In genomic region chrX:103622260-103622934, GRCm38 (mm10) we compare ENCODE assay signal across 7 mouse cellular contexts. TPM values are rescaled to one million over a fixed set of nuclear protein-coding genes. Genes with fewer than 3 reads are reported as not detected.
DNase-seq lines count a peak whose midpoint lies in the region; ATAC-seq lines count a peak whose summit lies in the region.

No protein-coding gene starts in this region.

- DNase-seq in adrenal gland, postnatal 14 days, result peak; percentile 98
- peak; percentile 98 for DNase-seq in embryonic facial prominence, embryonic 11.5 days (ENCODE audit: low spot score)
- peak; percentile 99 for DNase-seq in kidney, adult 11 months
- peak; percentile 93 for DNase-seq in limb, embryonic 10.5 days (ENCODE audit: low spot score)
- peak; percentile 87 for DNase-seq in spleen, adult 12 weeks (ENCODE audit: low spot score)

- H3K4me1 ChIP-seq in embryonic facial prominence, embryonic 11.5 days (ENCODE audit: control insufficient read depth, insufficient read depth, low read length), result no peaks in the 10 kb centered on the region
- peaks cover 8% of the 10 kb centered on the region; the same call in 1 of the 2 replicates for H3K4me1 ChIP-seq in limb, embryonic 10.5 days
- peaks cover 11% of the 10 kb centered on the region for H3K4me1 ChIP-seq in midbrain, embryonic 13.5 days (replicated peaks)

- no peaks in the 10 kb centered on the region; the same call in 1 of the 2 replicates for H3K27me3 ChIP-seq in embryonic facial prominence, embryonic 11.5 days (ENCODE audit: control insufficient read depth, insufficient read depth, low read length)
- peaks cover 17% of the 10 kb centered on the region for H3K27me3 ChIP-seq in limb, embryonic 10.5 days (ENCODE audit: low read depth, poor library complexity, severe bottlenecking)
- peaks cover 9% of the 10 kb centered on the region; the same call in 1 of the 2 replicates for H3K27me3 ChIP-seq in midbrain, embryonic 13.5 days

- under 1% methylated on average over 33 of the region's 33 CpGs for WGBS in embryonic facial prominence, embryonic 11.5 days
- WGBS in limb, embryonic 10.5 days, result under 1% methylated on average over 33 of the region's 33 CpGs
- 1% methylated on average over 33 of the region's 33 CpGs for WGBS in midbrain, embryonic 13.5 days

- peak overlapping the region; percentile 48 for H3K4me3 ChIP-seq in embryonic facial prominence, embryonic 11.5 days (ENCODE audit: low read depth, low read length)
- peak overlapping the region; percentile 60 for H3K4me3 ChIP-seq in limb, embryonic 10.5 days
- peak overlapping the region; percentile 45 for H3K4me3 ChIP-seq in midbrain, embryonic 13.5 days (replicated peaks)

- peak overlapping the region; percentile 43 for H3K4me2 ChIP-seq in embryonic facial prominence, embryonic 11.5 days (ENCODE audit: low read depth, low read length)
- peak overlapping the region; percentile 64 for H3K4me2 ChIP-seq in midbrain, embryonic 13.5 days (replicated peaks)

- H3K9ac ChIP-seq in embryonic facial prominence, embryonic 11.5 days (replicated peaks; ENCODE audit: low read length), result peak overlapping the region; percentile 68
- peak overlapping the region; percentile 71 for H3K9ac ChIP-seq in midbrain, embryonic 13.5 days (replicated peaks)

- no peak overlapping the region for H3K27ac ChIP-seq in embryonic facial prominence, embryonic 11.5 days (replicated peaks; ENCODE audit: low read depth, low read length)
- peak overlapping the region; percentile 91 for H3K27ac ChIP-seq in limb, embryonic 10.5 days
- H3K27ac ChIP-seq in midbrain, embryonic 13.5 days, result peak overlapping the region; percentile 87

- no peaks in the 10 kb centered on the region for H3K9me3 ChIP-seq in embryonic facial prominence, embryonic 11.5 days (replicated peaks; ENCODE audit: control insufficient read depth, low read length)
- no peaks in the 10 kb centered on the region for H3K9me3 ChIP-seq in limb, embryonic 10.5 days (replicated peaks)
- H3K9me3 ChIP-seq in midbrain, embryonic 13.5 days, result no peaks in the 10 kb centered on the region

- peak; percentile 95 for ATAC-seq in embryonic facial prominence, embryonic 11.5 days (replicated peaks; ENCODE audit: insufficient number of reproducible peaks, low FRiP score, low TSS enrichment, low read depth)
- ATAC-seq in granulocyte monocyte progenitor cell, adult 5-6 weeks (replicated peaks; ENCODE audit: poor library complexity, severe bottlenecking), result peak; percentile 97
- peak; percentile 97 for ATAC-seq in midbrain, embryonic 13.5 days

- no peaks in the 10 kb centered on the region for H3K36me3 ChIP-seq in embryonic facial prominence, embryonic 11.5 days (replicated peaks; ENCODE audit: control insufficient read depth, insufficient read depth, low read depth, low read length)
- H3K36me3 ChIP-seq in limb, embryonic 10.5 days, result no peaks in the 10 kb centered on the region
- no peaks in the 10 kb centered on the region for H3K36me3 ChIP-seq in midbrain, embryonic 13.5 days

RNA-seq across cellular contexts. Expression of gene Zcchc13, which starts 8.0 kb away (rescaled TPM):
- not detected in 2 replicates for total RNA-seq in adrenal gland, postnatal 14 days (2021)
- not detected in 2 replicates for polyA plus RNA-seq in embryonic facial prominence, embryonic 11.5 days (2014; fragmentation: Nextera tagmentation; extraction: Ambion mirVana)
- not detected in 2 replicates for total RNA-seq in granulocyte monocyte progenitor cell, adult 5-6 weeks (2014; fragmentation: Nextera tagmentation)
- not detected in 2 replicates for total RNA-seq in granulocyte monocyte progenitor cell, adult 5-6 weeks (2017)
- not detected in 2 replicates for polyA plus RNA-seq in limb, embryonic 10.5 days (2016; fragmentation: Nextera tagmentation; extraction: Ambion mirVana)
- not detected in 2 replicates for polyA plus RNA-seq in midbrain, embryonic 13.5 days (2015; fragmentation: Nextera tagmentation; extraction: Ambion mirVana)
